Mouse (Mus musculus) forebrain, embryonic 13.5 days (tissue): ENCODE results near the gene Osbpl2. TPM values are rescaled to one million over a fixed set of nuclear protein-coding genes. Genes with fewer than 3 reads are reported as not detected.

ENCODE experiments used
- ATAC-seq: fragments of 200-750 bp; cut with Nextera tagmentation; 2 replicates; pipeline ENCODE4 v1.8.0; 2017
- H3K27ac ChIP-seq: fragments of 300-500 bp; sonication (generic); 2 replicates; pipeline ENCODE4 v1.5.1; 2015; ENCODE audit warnings: inconsistent platforms, mild to moderate bottlenecking, moderate library complexity
- H3K27me3 ChIP-seq: fragments of 300-500 bp; sonication (generic); 2 replicates; pipeline ENCODE4 v1.6.1; 2015; ENCODE audit warnings: mild to moderate bottlenecking, inconsistent platforms
- H3K36me3 ChIP-seq: fragments of 300-500 bp; sonication (generic); 2 replicates; pipeline ENCODE4 v1.6.1; 2015; ENCODE audit warnings: mild to moderate bottlenecking, inconsistent platforms; ENCODE audit not compliant: poor library complexity, severe bottlenecking
- H3K4me1 ChIP-seq: fragments of 300-500 bp; sonication (generic); 2 replicates; pipeline ENCODE4 v1.6.1; 2015; ENCODE audit warnings: inconsistent platforms
- H3K4me2 ChIP-seq: fragments of 300-500 bp; sonication (generic); 2 replicates; pipeline ENCODE4 v1.6.1; 2015; ENCODE audit warnings: inconsistent platforms, mild to moderate bottlenecking, moderate library complexity
- H3K4me3 ChIP-seq: fragments of 300-500 bp; sonication (generic); 2 replicates; pipeline ENCODE4 v1.5.1; 2015; ENCODE audit warnings: mild to moderate bottlenecking, inconsistent platforms
- H3K9ac ChIP-seq: fragments of 300-500 bp; sonication (generic); 2 replicates; pipeline ENCODE4 v1.6.1; 2015; ENCODE audit warnings: mild to moderate bottlenecking, inconsistent platforms
- H3K9me3 ChIP-seq: fragments of 300-500 bp; sonication (generic); replicated peaks from 2 replicates; pipeline ENCODE4 v1.6.1; 2016; ENCODE audit warnings: inconsistent platforms
- WGBS: fragments of 180-500 bp; shearing (Covaris S2); methylation state at CpG from one replicate; pipeline ENCODE4 v1.1.7; 2015; 5-methylcytosine and 5-hydroxymethylcytosine counted together
- polyA plus RNA-seq: library from polyadenylated mRNA; unstranded; fragments of >200 nt; fragmentation: Nextera tagmentation; extraction: Ambion mirVana; gene quantifications from 2 replicates; pipeline ENCODE4 v1.2.1, GENCODE M21; 2015

The Osbpl2 gene
- polyA plus RNA-seq, 1 experiment from 2014 or later: 48.8 TPM

DNA sequence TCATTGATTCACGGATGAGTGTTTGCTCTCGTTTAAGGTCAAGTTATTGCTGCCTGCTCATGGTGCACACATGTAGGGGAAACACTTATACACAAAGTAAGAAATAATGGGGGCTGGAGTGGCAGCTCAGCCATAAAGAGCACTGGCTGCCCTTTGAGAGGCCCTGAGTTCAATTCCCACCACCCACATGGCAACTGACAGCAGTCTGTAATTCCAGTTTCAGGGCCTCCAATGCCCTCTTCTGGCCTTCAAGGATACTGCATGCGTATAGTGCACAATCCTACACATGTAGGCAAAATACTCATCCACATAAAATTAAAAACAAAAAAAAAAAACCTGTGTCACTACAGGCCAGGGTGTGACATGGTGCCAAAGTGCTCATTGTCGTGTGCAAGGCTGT is 31.6 kb upstream of the Osbpl2 start:
- H3K4me3 ChIP-seq: no peak overlapping the region
- H3K4me1 ChIP-seq: peaks cover 12% of the 10 kb centered on the region
- H3K36me3 ChIP-seq: peaks cover 37% of the 10 kb centered on the region
- no peak for ATAC-seq
- no peak overlapping the region for H3K27ac ChIP-seq
- WGBS: 89% methylated on average over 4 of the region's 4 CpGs
- H3K4me2 ChIP-seq: no peak overlapping the region
- H3K9ac ChIP-seq: no peak overlapping the region
- no peaks in the 10 kb centered on the region; the same call in 1 of the 2 replicates for H3K9me3 ChIP-seq
- no peaks in the 10 kb centered on the region for H3K27me3 ChIP-seq

DNA sequence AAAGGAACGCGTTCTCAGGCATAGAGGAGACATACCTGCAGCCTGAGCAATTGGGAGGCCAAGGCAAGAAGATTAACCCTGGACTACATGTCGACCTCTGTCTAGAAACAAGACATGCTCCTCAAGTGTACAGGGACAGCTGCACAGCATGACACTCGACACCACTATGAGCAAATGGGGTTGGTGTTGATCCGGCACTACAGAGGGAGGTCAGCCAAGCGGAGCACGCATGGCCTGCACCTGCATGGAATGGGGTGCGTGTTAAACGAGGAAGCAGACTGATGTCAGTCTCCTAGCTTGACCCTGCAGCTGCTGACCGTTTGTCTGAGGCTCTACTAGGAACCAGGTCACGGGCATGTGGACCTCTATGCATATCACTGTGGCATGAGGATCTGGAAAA is 28.8 kb upstream of the Osbpl2 start:
- H3K27ac ChIP-seq: no peak overlapping the region
- WGBS: 70% methylated on average over 11 of the region's 11 CpGs
- H3K4me1 ChIP-seq: peaks cover 13% of the 10 kb centered on the region
- no peak overlapping the region for H3K9ac ChIP-seq
- no peak overlapping the region for H3K4me2 ChIP-seq
- H3K27me3 ChIP-seq: no peaks in the 10 kb centered on the region
- peaks cover 16% of the 10 kb centered on the region for H3K36me3 ChIP-seq
- H3K9me3 ChIP-seq: no peaks in the 10 kb centered on the region; the same call in 1 of the 2 replicates
- H3K4me3 ChIP-seq: no peak overlapping the region
- ATAC-seq: no peak

DNA sequence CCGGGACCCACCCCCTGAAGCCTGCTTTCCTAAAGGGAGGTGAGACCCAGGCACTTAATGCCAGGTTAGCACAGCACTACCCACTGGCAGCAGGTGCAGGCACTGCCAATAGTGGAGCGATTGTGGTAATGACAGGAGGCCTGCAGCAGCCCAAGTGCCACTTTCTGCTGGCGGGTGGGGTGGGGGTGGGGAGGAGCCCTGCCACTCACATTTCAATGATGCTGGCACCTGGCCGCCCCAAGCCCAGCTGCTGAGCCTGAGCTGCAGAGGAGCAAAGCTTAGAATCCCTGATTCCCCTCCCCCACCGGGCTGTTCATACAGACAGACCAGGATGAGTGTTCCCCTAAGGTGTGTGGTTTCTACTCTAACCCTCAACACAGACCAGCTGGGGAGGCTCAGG is 23.4 kb upstream of the Osbpl2 start:
- H3K9me3 ChIP-seq: no peaks in the 10 kb centered on the region
- WGBS: 20% methylated on average over 5 of the region's 5 CpGs
- H3K27ac ChIP-seq: peak overlapping the region; percentile 35; the same call in 1 of the 2 replicates
- no peak overlapping the region for H3K9ac ChIP-seq
- H3K27me3 ChIP-seq: peaks cover 28% of the 10 kb centered on the region
- no peak overlapping the region for H3K4me2 ChIP-seq
- H3K4me3 ChIP-seq: no peak overlapping the region
- no peaks in the 10 kb centered on the region for H3K36me3 ChIP-seq
- H3K4me1 ChIP-seq: peaks cover 38% of the 10 kb centered on the region
- ATAC-seq: peak; percentile 74

DNA sequence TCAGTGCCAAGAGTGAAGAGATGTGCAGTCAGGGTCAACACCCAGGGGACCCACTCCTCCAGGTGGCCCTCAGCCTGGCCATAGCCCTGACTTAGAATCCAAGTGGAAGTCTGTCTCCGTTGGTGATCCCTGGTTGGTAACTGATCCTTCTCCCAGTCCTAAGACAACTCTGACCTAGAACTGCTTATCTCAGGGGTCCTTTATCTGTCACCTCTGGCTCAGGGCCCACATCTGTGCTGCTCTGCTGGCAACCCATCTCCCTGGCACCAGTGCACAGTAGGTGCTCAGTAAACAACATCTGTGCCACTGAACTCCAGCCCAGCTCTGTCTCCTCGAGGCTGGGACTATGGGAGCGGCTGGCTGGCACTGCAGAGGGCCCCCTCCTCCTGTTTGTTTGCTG is 21.5 kb upstream of the Osbpl2 start:
- H3K4me1 ChIP-seq: peaks cover 40% of the 10 kb centered on the region
- H3K9ac ChIP-seq: 0 out of 2 replicates have a peak overlapping the region, but pooled peaks have one; percentile 0
- no peak overlapping the region for H3K4me2 ChIP-seq
- H3K4me3 ChIP-seq: no peak overlapping the region
- peak; percentile 42; the same call in 1 of the 2 replicates for ATAC-seq
- peaks cover 47% of the 10 kb centered on the region for H3K27me3 ChIP-seq
- peak overlapping the region; percentile 38 for H3K27ac ChIP-seq
- H3K36me3 ChIP-seq: no peaks in the 10 kb centered on the region
- H3K9me3 ChIP-seq: no peaks in the 10 kb centered on the region
- 39% methylated on average over 3 of the region's 3 CpGs for WGBS

DNA sequence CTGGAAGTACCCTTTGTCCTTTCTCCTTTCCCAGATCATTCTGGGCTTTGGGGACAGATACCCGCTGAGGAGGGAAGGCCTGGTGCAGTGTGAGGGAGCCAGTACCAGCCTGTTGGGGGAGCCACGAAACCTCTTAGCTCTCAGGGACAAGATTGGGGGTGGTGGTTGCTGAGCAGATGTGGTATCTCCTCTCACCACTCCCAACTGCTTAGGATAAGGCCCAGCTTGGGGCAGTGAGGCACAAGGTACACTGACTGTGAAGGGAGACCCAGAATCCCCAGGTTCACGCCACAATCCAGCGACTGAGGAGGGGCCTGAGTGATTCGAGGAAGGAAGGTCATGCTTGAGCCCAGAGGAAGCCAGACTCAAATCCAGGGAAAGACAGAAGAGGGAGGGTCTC is 20.9 kb upstream of the Osbpl2 start:
- 34% methylated on average over 5 of the region's 5 CpGs for WGBS
- no peak overlapping the region for H3K4me2 ChIP-seq
- H3K27ac ChIP-seq: peak overlapping the region; percentile 38
- no peaks in the 10 kb centered on the region for H3K36me3 ChIP-seq
- peaks cover 53% of the 10 kb centered on the region for H3K27me3 ChIP-seq
- no peaks in the 10 kb centered on the region for H3K9me3 ChIP-seq
- 0 out of 2 replicates have a peak overlapping the region, but pooled peaks have one; percentile 0 for H3K9ac ChIP-seq
- H3K4me1 ChIP-seq: peaks cover 46% of the 10 kb centered on the region
- H3K4me3 ChIP-seq: no peak overlapping the region
- 0 out of 2 replicates have a peak, but pooled peaks have one; percentile 14 for ATAC-seq

DNA sequence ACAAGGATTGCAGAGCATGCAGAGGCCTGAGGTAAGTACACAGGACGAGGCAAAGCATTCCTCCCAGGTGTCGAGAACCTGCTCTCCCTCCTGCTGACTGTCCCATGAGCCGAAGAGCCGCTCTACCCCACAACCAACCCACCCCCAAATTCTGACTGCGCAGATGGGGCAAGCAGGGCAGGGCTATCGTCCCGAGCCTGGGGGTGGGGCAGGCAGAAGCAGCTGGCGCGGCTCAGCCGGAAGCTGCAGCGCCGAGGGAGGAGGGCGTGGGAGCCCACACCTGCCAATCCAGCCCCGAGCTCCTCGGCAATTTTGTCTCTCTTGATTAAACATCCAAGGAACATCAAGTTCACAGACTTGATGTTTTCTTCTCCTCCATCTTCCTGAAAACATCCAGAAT is 19.6 kb upstream of the Osbpl2 start:
- H3K36me3 ChIP-seq: no peaks in the 10 kb centered on the region
- peaks cover 66% of the 10 kb centered on the region for H3K27me3 ChIP-seq
- 13% methylated on average over 15 of the region's 15 CpGs for WGBS
- no peak overlapping the region for H3K4me3 ChIP-seq
- no peak overlapping the region for H3K27ac ChIP-seq
- peaks cover 59% of the 10 kb centered on the region for H3K4me1 ChIP-seq
- peak overlapping the region; percentile 22; the same call in 1 of the 2 replicates for H3K9ac ChIP-seq
- peak overlapping the region; percentile 31 for H3K4me2 ChIP-seq
- no peaks in the 10 kb centered on the region for H3K9me3 ChIP-seq
- no peak for ATAC-seq

DNA sequence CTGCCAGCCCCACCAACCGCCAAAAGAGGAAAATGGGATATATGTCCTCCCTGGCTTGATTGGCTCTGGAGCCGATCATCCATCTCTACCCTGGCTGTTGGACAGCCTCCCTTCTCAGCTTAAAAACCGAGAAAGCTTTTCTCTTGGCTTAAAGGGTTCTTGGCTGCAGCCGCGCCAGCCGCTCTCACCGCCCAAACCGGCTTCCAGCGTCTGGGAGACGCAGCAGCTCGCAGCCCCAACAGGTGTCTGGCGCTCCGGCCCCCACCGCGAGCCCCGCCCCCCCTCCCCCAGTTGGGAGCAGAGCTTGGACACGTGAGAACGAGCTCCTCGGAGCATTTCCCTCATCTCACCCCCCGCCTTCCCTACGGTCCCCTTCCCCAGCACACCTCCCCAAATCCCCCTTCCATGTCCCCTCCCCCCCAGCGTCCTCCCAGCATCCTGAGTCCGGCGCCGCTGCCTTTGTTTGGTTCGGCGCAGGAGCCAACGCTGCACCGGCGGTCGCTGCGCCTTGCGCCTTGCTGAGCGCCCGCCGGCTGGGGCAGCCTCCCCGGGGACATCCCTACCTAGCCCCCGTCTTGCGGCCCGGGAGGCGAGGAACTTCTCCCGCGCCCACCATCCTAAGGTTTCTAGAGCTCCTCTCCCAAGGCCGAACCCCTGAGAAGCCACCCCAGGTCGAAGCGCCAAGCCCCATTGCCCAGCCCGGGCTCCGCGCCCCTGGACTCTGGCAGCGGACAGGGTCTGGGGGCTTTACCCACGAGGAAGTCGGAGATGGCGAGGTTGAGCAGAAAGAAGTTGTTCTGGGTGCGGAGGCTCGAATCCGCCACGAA is 15.7 kb upstream of the Osbpl2 start:
- H3K9ac ChIP-seq: peak overlapping the region; percentile 61
- H3K27me3 ChIP-seq: peaks cover 72% of the 10 kb centered on the region
- peak overlapping the region; percentile 58 for H3K4me3 ChIP-seq
- H3K36me3 ChIP-seq: no peaks in the 10 kb centered on the region
- peak overlapping the region; percentile 96 for H3K4me2 ChIP-seq
- ATAC-seq: peak; percentile 22
- H3K9me3 ChIP-seq: no peaks in the 10 kb centered on the region
- H3K27ac ChIP-seq: no peak overlapping the region
- WGBS: 1% methylated on average over 51 of the region's 57 CpGs
- peaks cover 49% of the 10 kb centered on the region for H3K4me1 ChIP-seq

DNA sequence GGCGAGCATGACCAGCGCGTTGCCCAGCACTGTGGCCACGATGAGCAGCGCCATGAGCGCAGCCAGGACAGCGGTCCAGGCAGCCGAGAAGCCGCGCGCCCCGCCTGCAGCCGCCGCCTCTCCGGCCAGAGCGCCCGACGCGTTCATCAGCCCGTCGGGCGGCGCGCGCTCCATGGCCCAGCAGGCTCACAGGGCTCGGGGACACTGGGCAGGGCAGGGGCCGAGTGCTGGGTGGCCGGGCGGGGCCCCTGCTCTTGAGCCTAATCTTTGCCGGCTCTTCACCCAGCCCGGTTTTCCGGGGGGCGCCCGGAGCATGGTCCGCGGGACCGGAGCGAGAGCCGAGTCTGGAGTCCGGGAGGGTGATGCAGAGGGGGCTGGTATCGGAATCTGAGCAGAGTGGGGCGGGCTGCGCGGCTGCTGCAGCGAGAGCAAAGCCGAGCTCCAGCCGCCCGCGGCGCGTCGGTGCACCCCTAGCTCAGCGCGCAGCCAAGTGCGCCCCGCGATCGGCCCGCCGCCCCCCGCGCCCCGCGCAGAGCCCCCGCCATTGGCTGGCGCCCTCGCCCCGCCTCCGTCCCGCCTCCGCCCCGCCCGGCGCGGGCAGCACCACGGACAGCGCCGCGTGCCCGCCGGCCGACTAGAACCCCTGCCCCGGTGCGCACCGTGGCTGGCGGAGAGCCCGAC is 15.0 kb upstream of the Osbpl2 start, which contains the start of gene Hrh3:
Gene Hrh3 (minus strand): TSS at position 511 of the 681 bp plus-strand sequence.
- peak within 1 kb of the TSS; percentile 96 for H3K4me2 ChIP-seq
- H3K36me3 ChIP-seq: no peaks in the 10 kb centered on the region
- ATAC-seq: peak; percentile 77
- H3K9me3 ChIP-seq: no peaks in the 10 kb centered on the region
- peaks cover 42% of the 10 kb centered on the region for H3K4me1 ChIP-seq
- peak within 1 kb of the TSS; percentile 61 for H3K9ac ChIP-seq
- peaks cover 65% of the 10 kb centered on the region for H3K27me3 ChIP-seq
- H3K4me3 ChIP-seq: peak within 1 kb of the TSS; percentile 58
- under 1% methylated on average over 80 of the region's 87 CpGs for WGBS
- no peak within 1 kb of the TSS for H3K27ac ChIP-seq

DNA sequence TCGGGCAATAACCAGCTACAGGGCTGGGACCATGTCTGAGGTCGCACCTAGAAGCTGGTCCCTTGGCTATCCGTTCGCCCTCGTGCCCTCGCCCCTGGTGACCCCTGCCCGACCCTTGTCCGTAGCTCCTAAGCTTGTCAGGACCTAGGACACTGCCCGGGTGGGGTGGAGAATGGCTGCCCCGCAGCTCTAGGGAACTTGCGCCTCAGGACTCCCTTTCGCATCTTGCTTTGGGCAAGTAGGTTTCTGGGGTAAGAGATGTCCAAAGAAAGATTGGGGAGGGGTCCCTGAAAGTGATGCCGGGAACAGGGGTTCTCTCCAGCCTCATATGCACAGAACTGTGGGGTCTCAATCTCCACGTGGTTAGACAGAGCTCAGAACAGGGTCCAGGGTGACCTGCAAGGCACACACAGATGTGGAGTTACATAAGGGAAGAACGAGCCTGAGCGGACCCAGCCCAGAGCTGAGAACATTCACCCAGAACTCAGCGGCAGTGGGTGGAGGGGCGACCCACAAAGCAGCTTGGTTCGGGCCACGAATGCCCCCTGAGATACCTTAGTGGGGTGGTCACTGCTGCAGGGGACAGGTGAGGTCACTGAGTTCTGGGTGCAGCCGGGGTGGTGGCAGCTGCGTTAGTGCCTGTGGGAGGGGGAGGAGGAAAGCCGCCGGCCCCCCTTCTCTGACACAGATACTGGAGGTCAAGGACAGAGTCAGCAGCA is 14.3 kb upstream of the Osbpl2 start:
- no peaks in the 10 kb centered on the region for H3K9me3 ChIP-seq
- H3K36me3 ChIP-seq: no peaks in the 10 kb centered on the region
- no peak overlapping the region for H3K27ac ChIP-seq
- peak overlapping the region; percentile 96 for H3K4me2 ChIP-seq
- H3K4me1 ChIP-seq: peaks cover 35% of the 10 kb centered on the region
- no peak for ATAC-seq
- H3K4me3 ChIP-seq: peak overlapping the region; percentile 58
- WGBS: 9% methylated on average over 24 of the region's 24 CpGs
- H3K9ac ChIP-seq: peak overlapping the region; percentile 61; the same call in 1 of the 2 replicates
- peaks cover 62% of the 10 kb centered on the region for H3K27me3 ChIP-seq

DNA sequence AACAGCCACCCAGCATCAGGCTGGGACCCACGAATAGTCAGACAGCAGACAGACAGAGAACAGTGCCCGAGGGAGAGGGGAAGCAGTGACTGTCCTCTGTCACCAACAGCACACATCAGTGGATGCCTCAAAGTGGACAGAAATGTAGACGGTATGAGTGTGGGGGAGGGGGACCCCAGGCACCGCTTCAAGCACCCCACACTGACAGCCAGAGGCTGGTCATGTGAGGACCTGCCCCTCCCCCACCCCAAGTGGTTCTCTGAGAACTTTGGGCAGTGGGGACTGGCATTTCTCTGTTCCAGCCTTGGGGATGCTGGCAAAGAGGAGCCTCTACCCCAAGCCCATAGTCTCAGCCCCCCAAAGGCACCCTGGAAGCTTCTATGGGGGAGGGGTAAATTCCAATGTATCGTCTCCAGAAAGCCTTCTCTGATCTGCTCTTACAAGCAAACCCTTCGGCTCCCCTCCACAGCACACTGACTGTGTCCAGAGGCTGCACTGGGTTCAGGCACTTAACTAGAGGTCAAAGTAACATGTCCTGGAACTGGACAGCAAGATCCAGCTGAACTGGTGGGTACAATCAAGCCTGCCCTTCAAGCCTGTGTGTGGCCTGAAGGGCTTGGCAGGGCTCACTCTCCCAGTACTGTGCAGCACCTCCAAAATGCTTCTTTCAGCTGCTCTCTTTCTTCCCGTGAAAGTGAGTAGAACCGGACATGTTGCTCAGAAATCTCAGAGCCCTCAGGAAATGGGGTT is 13.5 kb upstream of the Osbpl2 start:
- Histone ChIP-seq H3K27me3 (peaks cover 54% of the 10 kb centered on the region), H3K9ac (no peak overlapping the region), H3K9me3 (no peaks in the 10 kb centered on the region), H3K36me3 (no peaks in the 10 kb centered on the region), H3K4me2 (no peak overlapping the region), H3K4me3 (no peak overlapping the region), H3K4me1 (peaks cover 32% of the 10 kb centered on the region), H3K27ac (no peak overlapping the region)
- whole genome bisulfite sequencing: 30% methylated on average over 8 of the region's 8 CpGs
- ATAC-seq: no peak

DNA sequence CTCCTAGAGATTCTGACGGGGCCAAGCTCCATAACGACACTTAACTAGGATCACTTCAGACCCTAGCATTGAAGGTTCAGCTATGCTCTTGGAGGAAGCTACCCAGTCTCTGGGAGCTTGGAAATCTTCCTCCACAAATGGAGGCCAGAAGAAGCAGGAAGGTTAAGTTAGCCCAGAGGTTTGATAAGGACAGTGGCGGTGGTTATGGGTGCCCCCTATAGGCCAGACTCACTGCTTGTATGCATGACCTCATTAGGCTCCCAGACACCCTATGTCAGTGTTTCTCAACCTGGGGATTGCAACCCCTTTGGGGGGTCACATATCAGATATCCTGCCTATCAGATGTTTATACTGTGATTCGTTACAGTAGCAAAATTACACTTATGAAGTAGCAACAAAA is 12.0 kb upstream of the Osbpl2 start:
- H3K4me2 ChIP-seq: no peak overlapping the region
- H3K9me3 ChIP-seq: no peaks in the 10 kb centered on the region
- peaks cover 32% of the 10 kb centered on the region for H3K4me1 ChIP-seq
- no peak for ATAC-seq
- no peaks in the 10 kb centered on the region for H3K36me3 ChIP-seq
- H3K27me3 ChIP-seq: peaks cover 40% of the 10 kb centered on the region
- H3K4me3 ChIP-seq: no peak overlapping the region
- WGBS: 64% methylated on average over 4 of the region's 4 CpGs
- H3K27ac ChIP-seq: no peak overlapping the region
- no peak overlapping the region for H3K9ac ChIP-seq
